Mouse (Mus musculus): ENCODE results near the gene Mlst8. TPM values are rescaled to one million over a fixed set of nuclear protein-coding genes. Genes with fewer than 3 reads are reported as not detected.

The Mlst8 gene
- polyA plus RNA-seq, 1 experiment from 2014 or later = 8.1 TPM

DNA sequence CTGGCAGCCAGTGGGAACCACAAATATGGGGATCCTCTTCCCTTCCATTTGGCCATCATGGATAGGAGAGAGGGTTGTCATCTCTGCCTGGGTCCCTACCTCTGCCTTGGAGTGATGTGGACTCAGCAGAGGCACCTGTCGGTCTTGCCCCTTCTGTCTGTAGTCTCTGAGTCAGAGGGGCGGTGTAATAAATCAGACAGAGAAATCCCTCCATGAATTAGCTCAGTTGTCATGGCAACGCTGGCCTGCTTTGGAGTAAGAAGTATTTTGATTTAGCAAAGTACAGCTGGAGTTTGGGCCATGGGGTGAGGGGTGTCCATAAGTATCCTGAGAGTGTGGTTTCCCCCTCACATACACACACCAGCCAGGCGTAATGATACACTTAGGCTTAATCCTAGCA lies 11.5 kb upstream of the Mlst8 start:
- peaks cover 38% of the 10 kb centered on the region for H3K27me3 ChIP-seq (ENCODE audit: insufficient read depth, low read length)

DNA sequence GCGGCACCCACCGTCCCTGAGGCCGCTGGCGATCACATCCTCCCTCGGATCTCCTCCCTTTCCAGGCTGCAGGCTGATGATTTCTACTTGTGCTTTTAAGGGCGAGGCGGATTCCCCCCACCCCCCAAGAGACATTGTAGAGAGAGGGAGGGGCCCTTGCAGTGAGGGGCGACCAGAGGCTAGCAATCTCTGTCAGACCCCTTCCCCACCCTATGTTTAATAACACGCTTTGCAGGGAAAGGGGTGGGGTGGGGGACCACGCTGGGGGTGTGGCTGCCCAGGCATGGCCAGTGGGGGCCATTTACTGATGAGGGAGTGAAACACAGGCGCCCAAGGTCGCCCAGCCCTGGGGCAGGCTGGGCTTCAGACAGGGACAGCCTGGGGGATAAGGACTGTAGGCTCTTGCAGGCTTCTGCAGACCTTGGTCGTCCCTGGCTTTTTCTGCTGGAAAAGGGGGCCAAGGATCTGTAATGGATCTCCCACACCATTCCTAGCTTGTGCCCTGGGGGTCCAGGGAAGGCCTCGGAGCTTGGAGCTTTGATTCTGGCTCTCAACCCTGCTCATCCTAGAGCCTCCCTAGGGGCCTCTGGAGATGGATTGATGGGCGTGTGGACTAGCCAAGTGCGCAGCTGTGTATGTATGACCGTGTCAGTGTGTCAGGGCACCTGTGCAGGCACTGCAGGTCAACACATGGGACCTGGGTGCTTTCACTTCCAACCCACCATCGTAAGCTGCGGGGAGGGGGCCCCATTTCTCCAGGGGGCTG lies 10.6 kb upstream of the Mlst8 start:
- no peak for ATAC-seq
- H3K4me3 ChIP-seq (ENCODE audit: low read depth, low read length) = peak overlapping the region; percentile 57
- peak overlapping the region; percentile 81 for H3K4me2 ChIP-seq (ENCODE audit: low read depth, low read length)
- no peaks in the 10 kb centered on the region for H3K36me3 ChIP-seq (replicated peaks; ENCODE audit: insufficient read depth, low read length)
- DNase-seq = no peak
- TF ChIP-seq EP300 (IDR thresholded peaks at IDR 0.05; ENCODE audit: low read depth) = no peak
- TF ChIP-seq CTCF (IDR thresholded peaks at IDR 0.05; ENCODE audit: low read depth) = no peak
- WGBS (ENCODE audit: insufficient replicate concordance) = 29% methylated on average over 15 of the region's 19 CpGs
- H3K9ac ChIP-seq (replicated peaks) = no peak overlapping the region
- H3K4me1 ChIP-seq (ENCODE audit: insufficient read depth) = peaks cover 10% of the 10 kb centered on the region
- peaks cover 38% of the 10 kb centered on the region for H3K27me3 ChIP-seq (ENCODE audit: insufficient read depth, low read length)
- no peaks in the 10 kb centered on the region for H3K9me3 ChIP-seq (ENCODE audit: low read length)
- H3K27ac ChIP-seq (ENCODE audit: low read depth) = no peak overlapping the region

More for the DNA sequence above, 11.5 kb upstream of the Mlst8 start:
- TF ChIP-seq CTCF (IDR thresholded peaks at IDR 0.05; ENCODE audit: low read depth) (no peak), EP300 (IDR thresholded peaks at IDR 0.05; ENCODE audit: low read depth) (no peak)
- ATAC-seq (no peak), DNase-seq (no peak)
- Histone ChIP-seq H3K9ac (replicated peaks) (no peak overlapping the region), H3K9me3 (ENCODE audit: low read length) (no peaks in the 10 kb centered on the region), H3K4me3 (ENCODE audit: low read depth, low read length) (no peak overlapping the region), H3K36me3 (replicated peaks; ENCODE audit: insufficient read depth, low read length) (no peaks in the 10 kb centered on the region), H3K27ac (ENCODE audit: low read depth) (no peak overlapping the region), H3K4me1 (ENCODE audit: insufficient read depth) (peaks cover 10% of the 10 kb centered on the region), H3K4me2 (ENCODE audit: low read depth, low read length) (no peak overlapping the region)
- 85% methylated on average over 4 of the region's 4 CpGs for WGBS (ENCODE audit: insufficient replicate concordance)

DNA sequence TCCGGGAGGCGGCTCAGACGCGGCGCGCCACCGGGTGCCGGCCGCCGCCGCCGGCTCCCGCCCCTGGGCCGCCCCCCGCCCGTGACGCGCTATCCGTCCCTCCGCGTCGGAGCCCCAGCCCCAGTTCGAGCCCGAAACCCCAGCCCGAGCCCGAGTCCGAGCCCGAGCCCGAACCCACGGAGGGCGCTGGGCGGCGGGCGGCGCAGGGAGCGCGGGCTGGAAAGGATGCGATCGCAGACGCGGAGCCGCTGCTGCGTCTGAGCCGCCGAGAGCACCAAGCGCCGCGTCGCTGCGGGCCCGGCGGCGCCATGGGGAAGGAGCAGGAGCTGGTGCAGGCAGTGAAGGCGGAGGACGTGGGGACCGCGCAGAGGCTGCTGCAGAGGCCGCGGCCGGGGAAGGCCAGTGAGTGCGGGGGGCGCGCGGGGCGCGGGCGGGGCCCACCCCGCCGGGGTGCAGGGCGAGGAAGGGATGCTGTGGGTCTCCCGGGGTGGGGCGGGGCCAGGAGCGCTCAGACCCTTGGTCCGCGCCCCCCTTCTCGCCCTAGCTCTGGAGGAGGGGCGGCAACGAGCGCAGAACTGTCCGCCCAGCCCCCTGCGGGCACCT lies 9.9 kb upstream of the Mlst8 start:
- Histone ChIP-seq H3K4me1 (ENCODE audit: insufficient read depth) (peaks cover 10% of the 10 kb centered on the region), H3K27me3 (ENCODE audit: insufficient read depth, low read length) (peaks cover 38% of the 10 kb centered on the region), H3K9me3 (ENCODE audit: low read length) (no peaks in the 10 kb centered on the region), H3K9ac (replicated peaks) (peak overlapping the region; percentile 1; the same call in 1 of the 2 replicates), H3K27ac (ENCODE audit: low read depth) (no peak overlapping the region), H3K36me3 (replicated peaks; ENCODE audit: insufficient read depth, low read length) (no peaks in the 10 kb centered on the region), H3K4me3 (ENCODE audit: low read depth, low read length) (peak overlapping the region; percentile 57), H3K4me2 (ENCODE audit: low read depth, low read length) (peak overlapping the region; percentile 81)
- DNase-seq (no peak), ATAC-seq (peak; percentile 56)
- WGBS (ENCODE audit: insufficient replicate concordance) = 2% methylated on average over 61 of the region's 81 CpGs
- no peak for TF ChIP-seq EP300 (IDR thresholded peaks at IDR 0.05; ENCODE audit: low read depth)
- no peak for TF ChIP-seq CTCF (IDR thresholded peaks at IDR 0.05; ENCODE audit: low read depth)

DNA sequence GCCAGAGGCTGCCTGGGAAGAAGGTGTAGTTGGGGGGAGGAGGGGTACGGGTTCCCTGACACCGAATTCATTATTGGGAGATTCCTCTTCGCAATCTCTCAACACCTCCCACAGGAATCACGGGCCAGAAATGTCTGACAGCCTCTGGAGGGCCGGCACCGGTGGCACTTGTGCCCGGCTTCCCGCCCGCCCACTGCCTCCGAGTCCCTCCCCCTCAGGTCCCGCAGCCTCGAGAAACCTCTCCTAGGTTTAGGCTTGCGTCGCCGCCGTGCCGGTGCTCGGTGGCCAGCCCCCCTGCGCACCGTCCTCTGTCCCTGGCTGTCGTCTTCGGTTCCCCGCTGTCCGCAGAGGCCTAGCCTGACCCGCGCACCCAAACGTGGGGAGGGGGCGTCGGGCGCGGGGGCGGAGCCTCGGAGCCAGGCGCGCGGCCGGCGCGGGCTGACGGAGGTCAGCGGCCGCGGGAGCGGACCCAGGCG lies 9.3 kb upstream of the Mlst8 start, which contains the start of gene Caskin1:
Gene Caskin1, plus strand, starts transcription at position 416 of the 476 bp plus-strand sequence.
- ATAC-seq (peak; percentile 27; the same call in 1 of the 2 replicates), DNase-seq (no peak)
- WGBS (ENCODE audit: insufficient replicate concordance) = 2% methylated on average over 39 of the region's 45 CpGs
- peaks cover 10% of the 10 kb centered on the region for H3K4me1 ChIP-seq (ENCODE audit: insufficient read depth)
- no peak within 1 kb of the TSS for H3K27ac ChIP-seq (ENCODE audit: low read depth)
- no peak for TF ChIP-seq CTCF (IDR thresholded peaks at IDR 0.05; ENCODE audit: low read depth)
- TF ChIP-seq EP300 (IDR thresholded peaks at IDR 0.05; ENCODE audit: low read depth) = no peak
- no peaks in the 10 kb centered on the region for H3K36me3 ChIP-seq (replicated peaks; ENCODE audit: insufficient read depth, low read length)
- peaks cover 38% of the 10 kb centered on the region for H3K27me3 ChIP-seq (ENCODE audit: insufficient read depth, low read length)
- no peaks in the 10 kb centered on the region for H3K9me3 ChIP-seq (ENCODE audit: low read length)
- peak within 1 kb of the TSS; percentile 1; the same call in 1 of the 2 replicates for H3K9ac ChIP-seq (replicated peaks)
- H3K4me2 ChIP-seq (ENCODE audit: low read depth, low read length) = peak within 1 kb of the TSS; percentile 81
- peak within 1 kb of the TSS; percentile 57 for H3K4me3 ChIP-seq (ENCODE audit: low read depth, low read length)

DNA sequence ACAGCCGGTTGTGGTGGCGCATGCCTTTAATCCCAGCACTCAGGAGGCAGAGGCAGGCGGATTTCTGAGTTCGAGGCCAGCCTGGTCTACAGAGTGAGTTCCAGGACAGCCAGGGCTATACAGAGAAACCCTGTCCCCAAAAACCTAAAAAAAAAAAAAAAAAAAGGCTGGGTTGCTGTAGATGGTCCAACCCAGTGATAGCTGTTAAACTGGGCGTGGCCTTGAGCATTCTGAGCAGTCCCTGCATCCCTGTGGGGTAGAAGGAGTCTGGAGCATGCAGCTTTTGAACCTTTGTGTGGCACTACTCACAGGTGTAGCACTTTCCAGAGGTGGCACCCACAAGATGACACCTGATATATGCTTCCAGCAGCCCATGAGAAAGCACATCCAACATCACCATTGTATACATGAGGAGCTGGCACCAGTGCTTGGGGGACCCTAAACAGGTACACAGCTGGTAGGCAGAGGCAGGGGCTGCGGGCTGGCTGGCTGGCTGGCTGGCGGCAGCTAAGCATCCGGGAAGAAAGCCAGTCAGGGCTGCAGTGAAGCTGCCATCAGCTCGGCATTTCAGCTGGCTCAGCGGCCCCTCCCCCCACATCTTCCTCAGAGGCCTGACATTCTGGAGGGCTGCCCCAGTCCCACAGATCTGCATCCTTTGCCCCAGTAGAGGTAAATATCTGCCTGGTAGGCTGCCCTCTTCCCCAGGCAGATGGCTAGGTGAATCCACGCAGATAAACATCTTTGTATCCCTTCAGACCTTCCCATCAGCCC lies 6.4 kb upstream of the Mlst8 start:
- ATAC-seq (no peak), DNase-seq (no peak)
- Histone ChIP-seq H3K4me2 (ENCODE audit: low read depth, low read length) (no peak overlapping the region), H3K36me3 (replicated peaks; ENCODE audit: insufficient read depth, low read length) (no peaks in the 10 kb centered on the region), H3K9ac (replicated peaks) (no peak overlapping the region), H3K4me1 (ENCODE audit: insufficient read depth) (peaks cover 10% of the 10 kb centered on the region), H3K4me3 (ENCODE audit: low read depth, low read length) (no peak overlapping the region), H3K27me3 (ENCODE audit: insufficient read depth, low read length) (peaks cover 32% of the 10 kb centered on the region), H3K27ac (ENCODE audit: low read depth) (no peak overlapping the region), H3K9me3 (ENCODE audit: low read length) (no peaks in the 10 kb centered on the region)
- 50% methylated on average over 11 of the region's 11 CpGs for WGBS (ENCODE audit: insufficient replicate concordance)
- TF ChIP-seq CTCF (IDR thresholded peaks at IDR 0.05; ENCODE audit: low read depth) (no peak), EP300 (IDR thresholded peaks at IDR 0.05; ENCODE audit: low read depth) (no peak)

DNA sequence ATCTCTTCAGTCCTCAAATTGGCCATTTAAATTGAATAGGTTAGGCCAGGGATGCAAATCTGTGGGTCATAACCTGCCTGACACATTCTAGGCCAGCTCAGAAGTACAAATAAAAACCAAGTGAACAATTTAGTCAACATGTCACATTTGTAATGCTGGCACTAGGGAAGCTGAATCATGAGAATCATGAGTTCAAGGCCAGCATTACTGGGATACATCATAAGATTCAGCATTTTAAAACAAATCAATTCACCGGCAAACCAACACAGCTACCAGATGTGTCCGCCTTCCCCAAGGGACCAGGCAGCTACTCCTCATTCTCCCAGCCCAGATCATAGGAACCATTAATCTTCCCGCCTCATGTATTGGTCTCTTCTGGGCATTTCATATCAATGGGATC lies 4.6 kb upstream of the Mlst8 start:
- H3K4me2 ChIP-seq (ENCODE audit: low read depth, low read length) = no peak overlapping the region
- H3K9me3 ChIP-seq (ENCODE audit: low read length) = no peaks in the 10 kb centered on the region
- TF ChIP-seq CTCF (IDR thresholded peaks at IDR 0.05; ENCODE audit: low read depth) = no peak
- TF ChIP-seq EP300 (IDR thresholded peaks at IDR 0.05; ENCODE audit: low read depth) = no peak
- ATAC-seq = no peak
- no peak overlapping the region for H3K4me3 ChIP-seq (ENCODE audit: low read depth, low read length)
- no peaks in the 10 kb centered on the region for H3K36me3 ChIP-seq (replicated peaks; ENCODE audit: insufficient read depth, low read length)
- H3K9ac ChIP-seq (replicated peaks) = no peak overlapping the region
- 80% methylated on average over 3 of the region's 3 CpGs for WGBS (ENCODE audit: insufficient replicate concordance)
- peaks cover 7% of the 10 kb centered on the region for H3K4me1 ChIP-seq (ENCODE audit: insufficient read depth)
- no peak overlapping the region for H3K27ac ChIP-seq (ENCODE audit: low read depth)
- H3K27me3 ChIP-seq (ENCODE audit: insufficient read depth, low read length) = peaks cover 15% of the 10 kb centered on the region
- DNase-seq = no peak

Data from liver, postnatal 0 days (tissue).